Comparison of ENCODE assay signal across 13 mouse cellular contexts in genomic region chr9:32227034-32227433, GRCm38 (mm10).
DNase-seq lines count a peak whose midpoint lies in the region; ATAC-seq and TF ChIP-seq lines count a peak whose summit lies in the region.
"Had no signal": no experiment of that assay in that cellular context is flagged by ENCODE, and none has a peak within 500 bp of the region (broad histone marks: within the 10 kb centered on the region; RNA-seq: fewer than 3 reads in every experiment).

No protein-coding gene starts in this region.

- 68% methylated on average over 2 of the region's 2 CpGs for WGBS in heart, adult 2 months
- WGBS in limb, embryonic 14.5 days: 83% methylated on average over 2 of the region's 2 CpGs
- 79% methylated on average over 2 of the region's 2 CpGs for WGBS in limb, embryonic 10.5 days
- 69% methylated on average over 2 of the region's 2 CpGs for WGBS in kidney, embryonic 15.5 days
- WGBS in stomach, postnatal 0 days: 41% methylated on average over 2 of the region's 2 CpGs
- 93% methylated on average over 2 of the region's 2 CpGs for WGBS in forebrain, embryonic 10.5 days

- no peak overlapping the region for H3K4me3 ChIP-seq in heart, adult 2 months
- H3K4me3 ChIP-seq in limb, embryonic 14.5 days (replicated peaks; ENCODE audit: low read length): no peak overlapping the region
- no peak overlapping the region for H3K4me3 ChIP-seq in limb, embryonic 10.5 days
- H3K4me3 ChIP-seq in kidney, embryonic 15.5 days (replicated peaks): no peak overlapping the region
- H3K4me3 ChIP-seq in stomach, postnatal 0 days (ENCODE audit: low read depth, low read length): no peak overlapping the region
- H3K4me3 ChIP-seq in forebrain, embryonic 10.5 days: no peak overlapping the region
- H3K4me3 ChIP-seq: erythroblast, embryonic 14.5 days; liver, embryonic 12.5 days had no signal

- H3K36me3 ChIP-seq in heart, adult 2 months (ENCODE audit: control insufficient read depth, insufficient read depth, low read length): peaks cover 5% of the 10 kb centered on the region; the same call in 1 of the 2 replicates
- no peaks in the 10 kb centered on the region for H3K36me3 ChIP-seq in limb, embryonic 14.5 days (ENCODE audit: control insufficient read depth, insufficient read depth, low read length)
- no peaks in the 10 kb centered on the region for H3K36me3 ChIP-seq in limb, embryonic 10.5 days
- no peaks in the 10 kb centered on the region for H3K36me3 ChIP-seq in kidney, embryonic 15.5 days
- no peaks in the 10 kb centered on the region for H3K36me3 ChIP-seq in stomach, postnatal 0 days (ENCODE audit: control insufficient read depth, insufficient read depth, low read length)
- H3K36me3 ChIP-seq in forebrain, embryonic 10.5 days (replicated peaks): no peaks in the 10 kb centered on the region
- H3K36me3 ChIP-seq: G1E; liver, embryonic 12.5 days had no signal

- no peak for DNase-seq in heart, adult 2 months
- no peak for DNase-seq in heart, postnatal 14 days
- no peak for DNase-seq in limb, embryonic 14.5 days (ENCODE audit: low spot score)
- no peak for DNase-seq in limb, embryonic 10.5 days (ENCODE audit: low spot score)
- no peak for DNase-seq in stomach, postnatal 0 days (ENCODE audit: low spot score)
- DNase-seq in thymus, postnatal 0 days (ENCODE audit: low spot score): no peak
- DNase-seq in forebrain, embryonic 10.5 days (ENCODE audit: extremely low spot score, low spot score): no peak
- DNase-seq: B cell, adult 2 months; cerebellum, postnatal 36 days had no signal

- no peaks in the 10 kb centered on the region for H3K27me3 ChIP-seq in heart, adult 2 months (ENCODE audit: control insufficient read depth, insufficient read depth, low read length)
- no peaks in the 10 kb centered on the region for H3K27me3 ChIP-seq in limb, embryonic 14.5 days (ENCODE audit: control insufficient read depth, insufficient read depth, low read length)
- no peaks in the 10 kb centered on the region for H3K27me3 ChIP-seq in limb, embryonic 10.5 days (ENCODE audit: low read depth, poor library complexity, severe bottlenecking)
- H3K27me3 ChIP-seq in kidney, embryonic 15.5 days: no peaks in the 10 kb centered on the region
- H3K27me3 ChIP-seq in stomach, postnatal 0 days (ENCODE audit: control insufficient read depth, insufficient read depth, low read length): no peaks in the 10 kb centered on the region
- H3K27me3 ChIP-seq in forebrain, embryonic 10.5 days (ENCODE audit: poor library complexity, severe bottlenecking): no peaks in the 10 kb centered on the region
- H3K27me3 ChIP-seq: liver, embryonic 12.5 days had no signal

- H3K4me2 ChIP-seq in limb, embryonic 14.5 days (replicated peaks; ENCODE audit: low read depth, low read length, severe bottlenecking): no peak overlapping the region
- 0 out of 2 replicates have a peak overlapping the region, but pooled peaks have one; percentile 0 for H3K4me2 ChIP-seq in kidney, embryonic 15.5 days
- peak overlapping the region; percentile 21; the same call in 1 of the 2 replicates for H3K4me2 ChIP-seq in stomach, postnatal 0 days (replicated peaks; ENCODE audit: low read depth)
- H3K4me2 ChIP-seq: liver, embryonic 12.5 days had no signal

- ATAC-seq in limb, embryonic 14.5 days (ENCODE audit: low FRiP score, low read depth): peak; percentile 47; the same call in 1 of the 2 replicates
- ATAC-seq in kidney, embryonic 15.5 days (replicated peaks; ENCODE audit: low FRiP score): 0 out of 2 replicates have a peak, but pooled peaks have one; percentile 43
- no peak for ATAC-seq in stomach, postnatal 0 days (ENCODE audit: low FRiP score, low TSS enrichment)
- ATAC-seq: liver, embryonic 12.5 days had no signal

- peaks cover 5% of the 10 kb centered on the region; the same call in 1 of the 2 replicates for H3K4me1 ChIP-seq in heart, adult 2 months (ENCODE audit: control insufficient read depth, insufficient read depth, low read length)
- peaks cover 12% of the 10 kb centered on the region for H3K4me1 ChIP-seq in limb, embryonic 14.5 days (ENCODE audit: control insufficient read depth, insufficient read depth, low read length)
- peaks cover 14% of the 10 kb centered on the region for H3K4me1 ChIP-seq in limb, embryonic 10.5 days
- peaks cover 22% of the 10 kb centered on the region for H3K4me1 ChIP-seq in kidney, embryonic 15.5 days
- H3K4me1 ChIP-seq in stomach, postnatal 0 days (replicated peaks; ENCODE audit: control insufficient read depth, insufficient read depth): no peaks in the 10 kb centered on the region; the same call in 1 of the 2 replicates
- peaks cover 27% of the 10 kb centered on the region for H3K4me1 ChIP-seq in forebrain, embryonic 10.5 days

- H3K27ac ChIP-seq in heart, adult 2 months: peak overlapping the region; percentile 21; the same call in 1 of the 2 replicates
- 0 out of 2 replicates have a peak overlapping the region, but pooled peaks have one; percentile 33 for H3K27ac ChIP-seq in limb, embryonic 14.5 days (replicated peaks; ENCODE audit: low read depth, low read length)
- H3K27ac ChIP-seq in limb, embryonic 10.5 days: no peak overlapping the region
- peak overlapping the region; percentile 52; the same call in 1 of the 2 replicates for H3K27ac ChIP-seq in kidney, embryonic 15.5 days
- peak overlapping the region; percentile 13; the same call in 1 of the 2 replicates for H3K27ac ChIP-seq in stomach, postnatal 0 days (replicated peaks)
- H3K27ac ChIP-seq in forebrain, embryonic 10.5 days: no peak overlapping the region
- H3K27ac ChIP-seq: liver, embryonic 12.5 days had no signal

- TF ChIP-seq POLR2A in heart, adult 2 months (IDR thresholded peaks at IDR 0.05; ENCODE audit: insufficient read depth, low read depth, low read length): no peak
- no peak for TF ChIP-seq POLR2A in limb, embryonic 14.5 days (IDR thresholded peaks at IDR 0.05; ENCODE audit: borderline replicate concordance, extremely low read depth, insufficient read depth, insufficient read length)

- no peak for TF ChIP-seq EP300 in heart, adult 2 months (IDR thresholded peaks at IDR 0.05; ENCODE audit: insufficient read depth, low read depth, low read length)
- TF ChIP-seq EP300 in stomach, postnatal 0 days (optimal IDR thresholded peaks at IDR 0.05): no peak

- intact Hi-C loops in heart, adult 2 months (cut with DNase I): no loop called here
- intact Hi-C loops in heart, postnatal 14 days (cut with DNase I): no loop called here

- no peaks in the 10 kb centered on the region for H3K79me2 ChIP-seq in heart, adult 2 months (replicated peaks; ENCODE audit: control insufficient read depth, insufficient read depth, low read length)

- no peaks in the 10 kb centered on the region for H3K9me3 ChIP-seq in limb, embryonic 14.5 days (ENCODE audit: control insufficient read depth, low read length)
- H3K9me3 ChIP-seq in limb, embryonic 10.5 days (replicated peaks): no peaks in the 10 kb centered on the region
- no peaks in the 10 kb centered on the region for H3K9me3 ChIP-seq in kidney, embryonic 15.5 days (replicated peaks)
- no peaks in the 10 kb centered on the region for H3K9me3 ChIP-seq in stomach, postnatal 0 days (ENCODE audit: control insufficient read depth, low read length)
- H3K9me3 ChIP-seq in forebrain, embryonic 10.5 days: no peaks in the 10 kb centered on the region
- H3K9me3 ChIP-seq: liver, embryonic 12.5 days had no signal

- no peak overlapping the region for H3K9ac ChIP-seq in heart, adult 2 months (ENCODE audit: low read depth, low read length)
- no peak overlapping the region for H3K9ac ChIP-seq in limb, embryonic 14.5 days (ENCODE audit: low read depth, low read length, severe bottlenecking)
- H3K9ac ChIP-seq in kidney, embryonic 15.5 days: no peak overlapping the region
- no peak overlapping the region for H3K9ac ChIP-seq in stomach, postnatal 0 days (ENCODE audit: low read length)
- H3K9ac ChIP-seq: liver, embryonic 12.5 days had no signal

- no peak for TF ChIP-seq CTCF in heart, adult 2 months (IDR thresholded peaks at IDR 0.05)
- TF ChIP-seq CTCF in stomach, postnatal 0 days (IDR thresholded peaks at IDR 0.05; ENCODE audit: low read depth): no peak

Comparison
In these comparisons a context has a peak if more than half of its experiments do, and no peak if none do; other contexts are left out.
1. H3K27ac ChIP-seq: peak in heart, adult 2 months (single experiment), limb, embryonic 14.5 days (single experiment), kidney, embryonic 15.5 days (single experiment) and stomach, postnatal 0 days (single experiment); none in limb, embryonic 10.5 days (single experiment) and forebrain, embryonic 10.5 days (single experiment).